Mouse (Mus musculus): ENCODE measurements at regions not wholly inside any gene's neighbourhood (a gene's known extent, or its start where the extent isn't known, plus 50 kb on each side); places are given as distances from the start of the nearest gene placed in this dataset.

GRCm38 (mm10) chr2:64706646-64707177, 318.1 kb downstream of the Grb14 start:
- no peak for ATAC-seq (ENCODE audit: insufficient number of reproducible peaks, insufficient read depth, low FRiP score, low TSS enrichment)
- Histone ChIP-seq H3K4me1 (no peaks in the 10 kb centered on the region), H3K4me2 (replicated peaks) (no peak overlapping the region), H3K9ac (no peak overlapping the region), H3K27ac (no peak overlapping the region), H3K4me3 (no peak overlapping the region), H3K36me3 (no peaks in the 10 kb centered on the region), H3K9me3 (no peaks in the 10 kb centered on the region), H3K27me3 (no peaks in the 10 kb centered on the region)
- WGBS: 92% methylated on average over 1 of the region's 1 CpGs

- no peaks in the 10 kb centered on the region for H3K27me3 ChIP-seq
- WGBS: 63% methylated on average over 1 of the region's 1 CpGs
- no peak overlapping the region for H3K4me2 ChIP-seq (replicated peaks)
- H3K9me3 ChIP-seq: no peaks in the 10 kb centered on the region
- no peaks in the 10 kb centered on the region for H3K4me1 ChIP-seq
- H3K27ac ChIP-seq: no peak overlapping the region
- no peak overlapping the region for H3K4me3 ChIP-seq
- no peak overlapping the region for H3K9ac ChIP-seq
- ATAC-seq (ENCODE audit: insufficient number of reproducible peaks, insufficient read depth, low FRiP score, low TSS enrichment): no peak
- H3K36me3 ChIP-seq: no peaks in the 10 kb centered on the region
Observed at GRCm38 (mm10) chr2:64695974-64696373, 328.8 kb downstream of the Grb14 start.

- Histone ChIP-seq H3K9ac (no peak overlapping the region), H3K4me3 (no peak overlapping the region), H3K4me2 (replicated peaks) (no peak overlapping the region), H3K4me1 (no peaks in the 10 kb centered on the region), H3K27ac (no peak overlapping the region), H3K36me3 (no peaks in the 10 kb centered on the region), H3K9me3 (no peaks in the 10 kb centered on the region), H3K27me3 (no peaks in the 10 kb centered on the region)
- WGBS: 86% methylated on average over 1 of the region's 1 CpGs
- ATAC-seq (ENCODE audit: insufficient number of reproducible peaks, insufficient read depth, low FRiP score, low TSS enrichment): no peak
Observed at GRCm38 (mm10) chr2:64691444-64691843, 333.3 kb downstream of the Grb14 start.

GRCm38 (mm10) chr2:64690996-64691395, 333.8 kb downstream of the Grb14 start:
- Histone ChIP-seq H3K27ac (no peak overlapping the region), H3K9me3 (no peaks in the 10 kb centered on the region), H3K27me3 (no peaks in the 10 kb centered on the region), H3K4me1 (no peaks in the 10 kb centered on the region), H3K4me2 (replicated peaks) (no peak overlapping the region), H3K36me3 (no peaks in the 10 kb centered on the region), H3K9ac (no peak overlapping the region), H3K4me3 (no peak overlapping the region)
- 71% methylated on average over 3 of the region's 3 CpGs for WGBS
- no peak for ATAC-seq (ENCODE audit: insufficient number of reproducible peaks, insufficient read depth, low FRiP score, low TSS enrichment)

GRCm38 (mm10) chr2:64686781-64687180, 338.0 kb downstream of the Grb14 start:
- no peaks in the 10 kb centered on the region for H3K4me1 ChIP-seq
- no peak overlapping the region for H3K4me2 ChIP-seq (replicated peaks)
- no peak for ATAC-seq (ENCODE audit: insufficient number of reproducible peaks, insufficient read depth, low FRiP score, low TSS enrichment)
- WGBS: 86% methylated on average over 8 of the region's 8 CpGs
- no peak overlapping the region for H3K27ac ChIP-seq
- no peak overlapping the region for H3K4me3 ChIP-seq
- H3K9me3 ChIP-seq: no peaks in the 10 kb centered on the region
- H3K27me3 ChIP-seq: no peaks in the 10 kb centered on the region
- H3K9ac ChIP-seq: no peak overlapping the region
- no peaks in the 10 kb centered on the region for H3K36me3 ChIP-seq

- no peak for ATAC-seq (ENCODE audit: insufficient number of reproducible peaks, insufficient read depth, low FRiP score, low TSS enrichment)
- Histone ChIP-seq H3K9me3 (no peaks in the 10 kb centered on the region), H3K4me3 (no peak overlapping the region), H3K36me3 (no peaks in the 10 kb centered on the region), H3K4me1 (no peaks in the 10 kb centered on the region), H3K9ac (no peak overlapping the region), H3K4me2 (replicated peaks) (no peak overlapping the region), H3K27me3 (no peaks in the 10 kb centered on the region), H3K27ac (no peak overlapping the region)
- WGBS: 79% methylated on average over 1 of the region's 1 CpGs
Observed at GRCm38 (mm10) chr2:64649614-64650013, 375.2 kb downstream of the Grb14 start.

- H3K4me3 ChIP-seq: no peak overlapping the region
- no peak overlapping the region for H3K27ac ChIP-seq
- no peak for ATAC-seq (ENCODE audit: insufficient number of reproducible peaks, insufficient read depth, low FRiP score, low TSS enrichment)
- H3K36me3 ChIP-seq: no peaks in the 10 kb centered on the region
- H3K9ac ChIP-seq: no peak overlapping the region
- 74% methylated on average over 2 of the region's 2 CpGs for WGBS
- no peaks in the 10 kb centered on the region for H3K27me3 ChIP-seq
- H3K9me3 ChIP-seq: no peaks in the 10 kb centered on the region
- no peak overlapping the region for H3K4me2 ChIP-seq (replicated peaks)
- no peaks in the 10 kb centered on the region for H3K4me1 ChIP-seq
Observed at GRCm38 (mm10) chr2:64616931-64617330, 407.9 kb downstream of the Grb14 start.

- 86% methylated on average over 1 of the region's 1 CpGs for WGBS
- no peak overlapping the region for H3K4me2 ChIP-seq (replicated peaks)
Observed at GRCm38 (mm10) chr2:64606864-64607263, 417.9 kb downstream of the Grb14 start.

GRCm38 (mm10) chr2:64582258-64582657, 442.5 kb downstream of the Grb14 start:
- WGBS: 62% methylated on average over 3 of the region's 3 CpGs
- Histone ChIP-seq H3K9me3 (no peaks in the 10 kb centered on the region), H3K36me3 (no peaks in the 10 kb centered on the region), H3K4me1 (no peaks in the 10 kb centered on the region), H3K9ac (no peak overlapping the region), H3K27ac (no peak overlapping the region), H3K4me2 (replicated peaks) (no peak overlapping the region), H3K4me3 (no peak overlapping the region), H3K27me3 (no peaks in the 10 kb centered on the region)
- ATAC-seq (ENCODE audit: insufficient number of reproducible peaks, insufficient read depth, low FRiP score, low TSS enrichment): no peak

More at GRCm38 (mm10) chr2:64606864-64607263, 417.9 kb downstream of the Grb14 start:
- H3K27me3 ChIP-seq: no peaks in the 10 kb centered on the region
- H3K4me3 ChIP-seq: no peak overlapping the region
- no peaks in the 10 kb centered on the region for H3K4me1 ChIP-seq
- H3K27ac ChIP-seq: no peak overlapping the region
- no peak overlapping the region for H3K9ac ChIP-seq
- ATAC-seq (ENCODE audit: insufficient number of reproducible peaks, insufficient read depth, low FRiP score, low TSS enrichment): no peak
- no peaks in the 10 kb centered on the region for H3K36me3 ChIP-seq
- no peaks in the 10 kb centered on the region for H3K9me3 ChIP-seq

- no peak for ATAC-seq (ENCODE audit: insufficient number of reproducible peaks, insufficient read depth, low FRiP score, low TSS enrichment)
- 89% methylated on average over 5 of the region's 5 CpGs for WGBS
- no peak overlapping the region for H3K27ac ChIP-seq
Observed at GRCm38 (mm10) chr2:64536032-64536431, 438.2 kb upstream of the Fign start.

GRCm38 (mm10) chr2:64535351-64535851, 437.6 kb upstream of the Fign start:
- H3K27ac ChIP-seq: no peak overlapping the region
- no peaks in the 10 kb centered on the region for H3K9me3 ChIP-seq
- H3K36me3 ChIP-seq: no peaks in the 10 kb centered on the region
- H3K4me1 ChIP-seq: no peaks in the 10 kb centered on the region
- H3K4me3 ChIP-seq: no peak overlapping the region
- no peak overlapping the region for H3K4me2 ChIP-seq (replicated peaks)
- no peaks in the 10 kb centered on the region for H3K27me3 ChIP-seq
- no peak for ATAC-seq (ENCODE audit: insufficient number of reproducible peaks, insufficient read depth, low FRiP score, low TSS enrichment)
- WGBS: 69% methylated on average over 5 of the region's 5 CpGs
- no peak overlapping the region for H3K9ac ChIP-seq

More at GRCm38 (mm10) chr2:64536032-64536431, 438.2 kb upstream of the Fign start:
- H3K36me3 ChIP-seq: no peaks in the 10 kb centered on the region
- H3K4me1 ChIP-seq: no peaks in the 10 kb centered on the region
- H3K9ac ChIP-seq: no peak overlapping the region
- no peak overlapping the region for H3K4me2 ChIP-seq (replicated peaks)
- H3K9me3 ChIP-seq: no peaks in the 10 kb centered on the region
- no peak overlapping the region for H3K4me3 ChIP-seq
- no peaks in the 10 kb centered on the region for H3K27me3 ChIP-seq

GRCm38 (mm10) chr2:64534869-64535268, 437.0 kb upstream of the Fign start:
- no peaks in the 10 kb centered on the region for H3K36me3 ChIP-seq
- H3K9me3 ChIP-seq: no peaks in the 10 kb centered on the region
- 71% methylated on average over 13 of the region's 13 CpGs for WGBS
- H3K4me3 ChIP-seq: no peak overlapping the region
- ATAC-seq (ENCODE audit: insufficient number of reproducible peaks, insufficient read depth, low FRiP score, low TSS enrichment): no peak
- no peak overlapping the region for H3K27ac ChIP-seq
- H3K27me3 ChIP-seq: no peaks in the 10 kb centered on the region
- H3K4me1 ChIP-seq: no peaks in the 10 kb centered on the region
- no peak overlapping the region for H3K9ac ChIP-seq
- H3K4me2 ChIP-seq (replicated peaks): no peak overlapping the region

GRCm38 (mm10) chr2:64534344-64534743, 436.5 kb upstream of the Fign start:
- WGBS: 60% methylated on average over 2 of the region's 2 CpGs
- ATAC-seq (ENCODE audit: insufficient number of reproducible peaks, insufficient read depth, low FRiP score, low TSS enrichment): no peak
- Histone ChIP-seq H3K27me3 (no peaks in the 10 kb centered on the region), H3K4me3 (no peak overlapping the region), H3K9me3 (no peaks in the 10 kb centered on the region), H3K9ac (no peak overlapping the region), H3K27ac (no peak overlapping the region), H3K36me3 (no peaks in the 10 kb centered on the region), H3K4me1 (no peaks in the 10 kb centered on the region), H3K4me2 (replicated peaks) (no peak overlapping the region)
